Mouse (Mus musculus) left cerebral cortex, postnatal 14 days (tissue): ENCODE measurements around the gene Amy2a2. TPM values are rescaled to one million over a fixed set of nuclear protein-coding genes. Genes with fewer than 3 reads are reported as not detected.
"Not testable (repeated sequence)": the region's sequence is repeated elsewhere in the genome, so short reads cannot be mapped to it uniquely, and the experiment has no call there.

ENCODE experiments used
- DNase-seq, 2 experiments: peaks; one replicate each; pipeline ENCODE4 v3.0.0; 2021 to 2022; ENCODE audit warnings: low spot score in 2 of 2, mixed read lengths in 1 of 2
- intact Hi-C: fragments of 180-260 bp; cut with DNase I; formaldehyde crosslinking; loops from one replicate; pipeline ENCODE4 v1.15.1; 2025
- long read RNA-seq, 2 experiments: library from polyadenylated mRNA; stranded (forward); transcript quantifications; one replicate each; pipeline ENCODE4 v2.0.0; 2021
- total RNA-seq, 2 experiments: library from RNA; stranded (reverse); gene quantifications; 2 replicates each; pipeline ENCODE4 v1.2.3; 2021

The Amy2a2 gene
- not detected for total RNA-seq
- long read RNA-seq, experiment 1, result 0 reads
- long read RNA-seq, experiment 2, result 0 reads

GRCm38 (mm10) chr3:113356558-113356957 is at the start of gene Amy2a2:
Gene Amy2a2 (minus strand): TSS chr3:113356658.
- DNase-seq, intact Hi-C loops: not testable (repeated sequence)

GRCm38 (mm10) chr3:113345484-113345883 is 11.0 kb downstream of the Amy2a2 start:
- intact Hi-C loops, DNase-seq: not testable (repeated sequence)

- intact Hi-C loops, DNase-seq: not testable (repeated sequence)
Observed at GRCm38 (mm10) chr3:113323952-113324351, 32.5 kb downstream of the Amy2a2 start, which contains the start of gene Amy2a3. Gene Amy2a3 (minus strand): TSS chr3:113324052.

GRCm38 (mm10) chr3:113312937-113313336 is 43.5 kb downstream of the Amy2a2 start:
- DNase-seq, intact Hi-C loops: not testable (repeated sequence)

Other genes with a start within 250 kb of the Amy2a2 start
- gene Amy2a5, start 97.8 kb downstream of the Amy2a2 start, total RNA-seq, result not detected
- gene Amy2a4, start 65.2 kb downstream of the Amy2a2 start, total RNA-seq, result not detected
- gene Amy2a3, start 32.6 kb downstream of the Amy2a2 start, total RNA-seq, result not detected
- not detected for gene Amy2a1, start 175.8 kb upstream of the Amy2a2 start, total RNA-seq